Mouse (Mus musculus): Measurements from ENCODE around the gene Med12l. TPM values are rescaled to one million over a fixed set of nuclear protein-coding genes. Genes with fewer than 3 reads are reported as not detected.

Med12l gene
- polyA plus RNA-seq, 1 experiment from 2014 or later = 3.5 TPM

- H3K36me3 ChIP-seq (ENCODE audit: poor library complexity, severe bottlenecking) = no peaks in the 10 kb centered on the region
- H3K4me1 ChIP-seq = no peaks in the 10 kb centered on the region
- no peak overlapping the region for H3K4me2 ChIP-seq
- H3K4me3 ChIP-seq = no peak overlapping the region
- WGBS = 83% methylated on average over 8 of the region's 8 CpGs
- no peaks in the 10 kb centered on the region for H3K9me3 ChIP-seq (replicated peaks)
- no peaks in the 10 kb centered on the region for H3K27me3 ChIP-seq
- ATAC-seq = no peak
- H3K27ac ChIP-seq = no peak overlapping the region
- no peak overlapping the region for H3K9ac ChIP-seq
These were observed 204.5 kb downstream of the Med12l start for GRCm38 (mm10) chr3:59210089-59210488.

- no peak for ATAC-seq
- Histone ChIP-seq H3K36me3 (ENCODE audit: poor library complexity, severe bottlenecking) (no peaks in the 10 kb centered on the region), H3K9ac (no peak within 1 kb of the TSS), H3K4me1 (no peaks in the 10 kb centered on the region), H3K4me3 (no peak within 1 kb of the TSS), H3K27ac (no peak within 1 kb of the TSS), H3K4me2 (no peak within 1 kb of the TSS), H3K27me3 (no peaks in the 10 kb centered on the region), H3K9me3 (replicated peaks) (no peaks in the 10 kb centered on the region)
- 95% methylated on average over 6 of the region's 6 CpGs for WGBS
These were observed 205.1 kb downstream of the Med12l start, which contains the start of gene P2ry13 for GRCm38 (mm10) chr3:59210727-59211126. TSS of gene P2ry13 (minus strand) at chr3:59210882.

- H3K27me3 ChIP-seq = no peaks in the 10 kb centered on the region
- H3K9ac ChIP-seq = no peak overlapping the region
- 93% methylated on average over 8 of the region's 8 CpGs for WGBS
- H3K4me1 ChIP-seq = no peaks in the 10 kb centered on the region
- H3K9me3 ChIP-seq (replicated peaks) = no peaks in the 10 kb centered on the region
- H3K4me2 ChIP-seq = no peak overlapping the region
- H3K4me3 ChIP-seq = no peak overlapping the region
- ATAC-seq = no peak
- no peak overlapping the region for H3K27ac ChIP-seq
- H3K36me3 ChIP-seq (ENCODE audit: poor library complexity, severe bottlenecking) = no peaks in the 10 kb centered on the region
These were observed 206.2 kb downstream of the Med12l start for GRCm38 (mm10) chr3:59211784-59212183.

GRCm38 (mm10) chr3:59212404-59212803 is 206.8 kb downstream of the Med12l start:
- Histone ChIP-seq H3K9me3 (replicated peaks) (no peaks in the 10 kb centered on the region), H3K9ac (no peak overlapping the region), H3K4me2 (no peak overlapping the region), H3K4me1 (no peaks in the 10 kb centered on the region), H3K27ac (no peak overlapping the region), H3K27me3 (no peaks in the 10 kb centered on the region), H3K4me3 (no peak overlapping the region), H3K36me3 (ENCODE audit: poor library complexity, severe bottlenecking) (no peaks in the 10 kb centered on the region)
- ATAC-seq = no peak

DNA sequence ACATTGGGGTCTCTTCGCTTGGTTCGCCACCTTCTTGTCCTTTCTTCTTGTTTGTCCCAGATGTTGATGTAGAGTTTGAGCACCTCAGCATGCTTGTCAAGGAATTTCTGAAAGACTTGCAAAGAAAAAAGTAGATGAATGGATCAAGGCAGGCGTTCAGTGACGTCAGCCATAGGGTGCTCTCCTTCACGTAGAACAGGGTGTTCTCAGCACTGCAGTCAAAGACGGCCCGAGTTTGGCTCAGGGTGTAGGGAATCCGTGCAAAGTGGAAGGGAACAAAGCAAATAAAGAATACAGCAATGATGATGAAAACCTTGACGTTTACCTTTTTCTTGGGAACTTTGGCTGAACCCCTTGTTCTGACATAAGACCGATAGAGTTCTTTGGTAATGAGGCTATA is 211.6 kb downstream of the Med12l start:
- Histone ChIP-seq H3K4me2 (no peak overlapping the region), H3K4me3 (no peak overlapping the region), H3K36me3 (ENCODE audit: poor library complexity, severe bottlenecking) (no peaks in the 10 kb centered on the region), H3K27me3 (no peaks in the 10 kb centered on the region), H3K4me1 (no peaks in the 10 kb centered on the region), H3K9ac (no peak overlapping the region), H3K9me3 (replicated peaks) (no peaks in the 10 kb centered on the region), H3K27ac (no peak overlapping the region)
- WGBS = 91% methylated on average over 10 of the region's 10 CpGs
- ATAC-seq = no peak

GRCm38 (mm10) chr3:59219326-59219725 is 213.7 kb downstream of the Med12l start:
- Histone ChIP-seq H3K27ac (no peak overlapping the region), H3K4me2 (no peak overlapping the region), H3K9ac (no peak overlapping the region), H3K9me3 (replicated peaks) (no peaks in the 10 kb centered on the region), H3K4me1 (no peaks in the 10 kb centered on the region), H3K27me3 (no peaks in the 10 kb centered on the region), H3K36me3 (ENCODE audit: poor library complexity, severe bottlenecking) (no peaks in the 10 kb centered on the region), H3K4me3 (no peak overlapping the region)
- WGBS = 91% methylated on average over 2 of the region's 2 CpGs
- no peak for ATAC-seq

DNA sequence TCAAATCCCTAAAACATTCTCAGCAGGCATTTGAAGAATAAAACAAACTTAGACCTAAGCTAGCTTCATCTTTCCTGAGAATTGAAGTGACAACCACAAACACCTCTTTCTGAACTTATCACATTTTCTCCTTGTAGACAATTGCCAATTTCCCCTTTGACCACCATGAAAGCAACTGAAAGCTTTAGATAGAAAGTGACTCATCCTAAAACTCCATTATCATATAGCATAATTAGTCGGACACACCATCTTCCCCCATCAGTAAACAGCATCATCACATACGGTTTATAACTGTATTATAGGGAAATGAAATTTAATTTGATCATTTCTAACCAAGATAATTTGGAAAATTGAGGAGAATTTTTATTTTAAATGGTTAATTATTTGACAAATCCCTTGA is 216.7 kb downstream of the Med12l start:
- H3K4me3 ChIP-seq = no peak overlapping the region
- WGBS = 86% methylated on average over 2 of the region's 2 CpGs
- no peaks in the 10 kb centered on the region for H3K4me1 ChIP-seq
- no peak overlapping the region for H3K4me2 ChIP-seq
- H3K27ac ChIP-seq = no peak overlapping the region
- no peaks in the 10 kb centered on the region for H3K27me3 ChIP-seq
- ATAC-seq = no peak
- no peaks in the 10 kb centered on the region for H3K36me3 ChIP-seq (ENCODE audit: poor library complexity, severe bottlenecking)
- no peak overlapping the region for H3K9ac ChIP-seq
- H3K9me3 ChIP-seq (replicated peaks) = no peaks in the 10 kb centered on the region

- H3K4me2 ChIP-seq = no peak overlapping the region
- no peak overlapping the region for H3K27ac ChIP-seq
- no peaks in the 10 kb centered on the region for H3K27me3 ChIP-seq
- ATAC-seq = no peak
- H3K4me3 ChIP-seq = no peak overlapping the region
- no peaks in the 10 kb centered on the region for H3K9me3 ChIP-seq (replicated peaks)
- H3K36me3 ChIP-seq (ENCODE audit: poor library complexity, severe bottlenecking) = no peaks in the 10 kb centered on the region
- H3K9ac ChIP-seq = no peak overlapping the region
- no peaks in the 10 kb centered on the region for H3K4me1 ChIP-seq
These were observed 219.8 kb downstream of the Med12l start for GRCm38 (mm10) chr3:59225411-59225810.

DNA sequence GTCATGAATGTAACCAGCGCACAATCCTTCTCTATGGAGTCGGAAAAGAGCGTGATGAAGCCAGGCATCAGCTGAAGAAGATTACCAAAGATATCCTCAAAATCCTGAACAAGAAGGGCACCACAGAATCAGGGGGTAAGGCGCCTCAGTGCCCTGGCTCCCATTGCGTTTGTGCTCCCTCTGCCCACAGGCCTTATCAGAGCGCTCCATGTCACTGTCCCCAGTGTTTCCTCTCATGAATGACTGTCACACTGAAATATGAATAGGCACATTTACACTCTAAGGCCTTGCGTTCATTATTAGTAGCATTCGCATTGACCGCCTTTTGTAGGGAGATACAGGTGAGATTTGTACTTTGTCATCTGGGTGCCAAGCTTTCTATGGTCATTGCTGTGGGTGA is 222.1 kb downstream of the Med12l start:
- 95% methylated on average over 9 of the region's 9 CpGs for WGBS
- H3K9ac ChIP-seq = no peak overlapping the region
- no peaks in the 10 kb centered on the region for H3K9me3 ChIP-seq (replicated peaks)
- no peaks in the 10 kb centered on the region for H3K27me3 ChIP-seq
- H3K36me3 ChIP-seq (ENCODE audit: poor library complexity, severe bottlenecking) = no peaks in the 10 kb centered on the region
- H3K4me2 ChIP-seq = no peak overlapping the region
- no peak overlapping the region for H3K27ac ChIP-seq
- no peak overlapping the region for H3K4me3 ChIP-seq
- H3K4me1 ChIP-seq = no peaks in the 10 kb centered on the region
- ATAC-seq = no peak

DNA sequence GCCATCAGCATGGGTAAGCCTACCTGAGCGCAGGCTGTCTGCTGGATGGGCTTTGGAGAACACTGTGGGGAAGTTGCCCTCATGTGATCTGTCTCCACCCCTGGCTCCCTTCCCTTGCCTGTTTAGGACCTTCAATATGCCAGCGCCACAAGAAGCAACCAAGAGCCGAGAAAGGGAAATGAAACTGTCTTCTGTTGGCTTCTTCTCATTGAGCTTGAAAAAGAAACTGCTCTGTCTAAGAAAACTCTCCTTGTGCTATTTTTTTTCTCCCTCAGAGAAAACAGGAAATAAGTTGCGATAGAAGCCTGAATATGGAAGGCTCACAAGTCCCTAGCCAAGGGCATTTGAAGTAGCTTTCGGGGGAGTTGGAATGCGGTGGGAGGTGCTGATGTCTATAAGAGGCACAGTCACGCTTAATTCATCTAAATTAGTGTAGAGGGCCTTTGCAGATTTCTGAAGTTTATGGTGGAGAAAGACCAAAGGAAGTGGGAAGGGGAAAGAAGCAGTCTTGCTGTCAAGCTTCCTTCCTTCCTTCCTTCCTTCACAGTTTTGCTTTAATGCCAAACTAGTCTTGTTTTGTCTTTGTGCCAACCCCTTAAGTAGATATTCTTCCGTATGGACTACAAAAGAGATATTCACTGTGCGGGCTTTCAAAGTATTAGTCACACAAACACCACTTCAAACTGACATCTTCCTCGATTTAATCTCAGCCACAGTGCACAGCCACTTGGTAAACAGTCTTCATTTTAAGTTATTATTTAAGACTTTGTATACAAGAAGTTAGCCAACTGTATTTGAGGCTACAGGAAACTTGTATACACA is 223.3 kb downstream of the Med12l start:
- ATAC-seq = no peak
- Histone ChIP-seq H3K9ac (no peak overlapping the region), H3K27ac (no peak overlapping the region), H3K4me1 (no peaks in the 10 kb centered on the region), H3K9me3 (replicated peaks) (no peaks in the 10 kb centered on the region), H3K36me3 (ENCODE audit: poor library complexity, severe bottlenecking) (no peaks in the 10 kb centered on the region), H3K4me2 (no peak overlapping the region), H3K27me3 (no peaks in the 10 kb centered on the region), H3K4me3 (no peak overlapping the region)
- WGBS = 81% methylated on average over 10 of the region's 10 CpGs

DNA sequence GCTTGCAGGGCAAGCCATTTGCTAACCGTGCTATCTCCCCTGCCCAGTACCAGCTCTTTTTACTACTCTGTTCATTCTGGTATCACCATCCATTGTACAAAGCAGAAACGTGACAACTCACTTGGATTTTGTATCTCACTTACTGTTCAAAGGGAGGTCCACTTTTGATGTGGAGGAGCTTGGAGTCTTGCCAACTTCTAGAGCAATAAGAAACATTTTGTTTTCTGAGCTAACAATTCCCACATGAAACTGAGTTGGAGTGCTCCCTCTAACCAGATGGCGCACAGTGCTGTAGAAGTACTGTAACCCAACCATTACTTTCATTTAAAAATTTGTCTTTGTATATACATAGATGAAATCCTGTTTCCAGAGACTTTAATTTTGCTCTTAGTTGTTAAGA is 225.3 kb downstream of the Med12l start:
- 72% methylated on average over 3 of the region's 3 CpGs for WGBS
- Histone ChIP-seq H3K9me3 (replicated peaks) (no peaks in the 10 kb centered on the region), H3K4me1 (no peaks in the 10 kb centered on the region), H3K9ac (no peak overlapping the region), H3K4me3 (no peak overlapping the region), H3K27ac (no peak overlapping the region), H3K27me3 (no peaks in the 10 kb centered on the region), H3K36me3 (ENCODE audit: poor library complexity, severe bottlenecking) (no peaks in the 10 kb centered on the region), H3K4me2 (no peak overlapping the region)
- ATAC-seq = no peak

DNA sequence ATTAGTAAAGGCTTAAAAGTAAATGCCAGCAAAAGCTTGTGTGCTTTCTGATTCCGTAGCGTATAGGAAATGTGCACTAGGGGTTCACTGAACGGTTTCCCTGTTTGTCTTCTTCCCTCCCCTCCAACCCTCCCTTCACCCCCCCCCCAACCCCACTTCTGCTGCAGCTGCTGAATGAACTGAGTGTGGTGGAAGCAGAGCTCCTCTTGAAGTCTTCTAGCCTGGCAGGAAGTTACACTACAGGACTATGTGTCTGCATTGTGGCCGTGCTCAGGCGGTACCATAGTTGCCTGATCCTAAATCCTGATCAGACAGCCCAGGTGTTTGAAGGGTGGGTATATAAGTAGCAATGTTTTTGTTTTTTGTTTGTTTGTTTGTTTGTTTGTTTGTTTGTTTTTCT is 229.3 kb downstream of the Med12l start:
- Histone ChIP-seq H3K9me3 (replicated peaks) (no peaks in the 10 kb centered on the region), H3K4me1 (no peaks in the 10 kb centered on the region), H3K4me2 (no peak overlapping the region), H3K27ac (no peak overlapping the region), H3K4me3 (no peak overlapping the region), H3K27me3 (no peaks in the 10 kb centered on the region), H3K36me3 (ENCODE audit: poor library complexity, severe bottlenecking) (no peaks in the 10 kb centered on the region), H3K9ac (no peak overlapping the region)
- 86% methylated on average over 5 of the region's 5 CpGs for WGBS
- no peak for ATAC-seq

- Histone ChIP-seq H3K9me3 (replicated peaks) (no peaks in the 10 kb centered on the region), H3K9ac (no peak overlapping the region), H3K36me3 (ENCODE audit: poor library complexity, severe bottlenecking) (no peaks in the 10 kb centered on the region), H3K4me3 (no peak overlapping the region), H3K27me3 (no peaks in the 10 kb centered on the region), H3K4me1 (no peaks in the 10 kb centered on the region), H3K27ac (no peak overlapping the region), H3K4me2 (no peak overlapping the region)
- ATAC-seq = no peak
- 84% methylated on average over 6 of the region's 6 CpGs for WGBS
These were observed 237.8 kb downstream of the Med12l start for GRCm38 (mm10) chr3:59243384-59243783.
